Mouse (Mus musculus): ENCODE measurements around the gene Plcg2. TPM values are rescaled to one million over a fixed set of nuclear protein-coding genes. Genes with fewer than 3 reads are reported as not detected.

Gene Plcg2
- 5.0 and 5.2 TPM in 2 replicates for polyA plus RNA-seq (2014; fragmentation: Nextera tagmentation; extraction: Ambion mirVana)

GRCm38 (mm10) chr8:117498179-117498914 is at the start of gene Plcg2:
Plcg2 (plus strand) TSS chr8:117498291.
- WGBS = under 1% methylated on average over 62 of the region's 62 CpGs
- Histone ChIP-seq H3K4me2 (ENCODE audit: low read length) (peak within 1 kb of the TSS; percentile 100), H3K4me1 (ENCODE audit: control insufficient read depth in 2 of 2, insufficient read depth in 2 of 2, low read length in 2 of 2) (peaks cover 12 to 20% of the 10 kb centered on the region in 2 experiments), H3K9me3 (ENCODE audit: control insufficient read depth, low read length) (no peaks in the 10 kb centered on the region), H3K9ac (ENCODE audit: low read length) (peak within 1 kb of the TSS; percentile 78), H3K27ac (replicated peaks in 1 of 2; ENCODE audit: control insufficient read depth in 1 of 2, insufficient read depth in 1 of 2, low read depth in 2 of 2, low read length in 2 of 2) (no peak within 1 kb of the TSS), H3K4me3 (ENCODE audit: control insufficient read depth in 1 of 2, insufficient read depth in 1 of 2, low read depth in 1 of 2, low read length in 2 of 2) (peak within 1 kb of the TSS; percentile 71 to 75), H3K36me3 (ENCODE audit: control insufficient read depth, insufficient read depth, low read length) (no peaks in the 10 kb centered on the region), H3K27me3 (ENCODE audit: control insufficient read depth, insufficient read depth, low read length) (peaks cover 12% of the 10 kb centered on the region)
- ATAC-seq (ENCODE audit: insufficient number of reproducible peaks, insufficient read depth, low FRiP score, low read depth) = peak; percentile 46; the same call in 1 of the 2 replicates

DNA sequence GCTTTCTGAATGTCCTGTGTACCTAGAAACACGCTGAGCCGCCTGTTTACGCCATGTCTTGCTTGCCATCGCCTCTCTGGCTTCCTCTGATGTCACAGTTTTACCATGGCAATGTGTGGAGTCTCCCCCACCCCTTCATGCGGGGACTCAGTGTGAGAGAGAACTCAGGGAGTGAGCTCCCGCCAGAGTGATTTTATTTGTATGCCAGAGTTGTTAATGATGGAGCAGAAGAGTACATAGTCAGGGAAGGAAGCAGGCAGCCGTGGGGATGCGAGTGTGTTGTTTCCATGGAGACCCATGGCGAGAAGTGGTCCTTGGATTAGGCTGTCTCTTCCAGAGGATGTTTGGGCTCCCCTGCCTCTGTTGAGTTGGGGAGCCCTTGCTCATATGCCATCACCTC is 47.0 kb upstream of the Plcg2 start:
- 80% methylated on average over 9 of the region's 9 CpGs for whole genome bisulfite sequencing
- no peak for ATAC-seq (ENCODE audit: insufficient number of reproducible peaks, insufficient read depth, low FRiP score, low read depth)
- Histone ChIP-seq H3K4me1 (ENCODE audit: control insufficient read depth in 2 of 2, insufficient read depth in 2 of 2, low read length in 2 of 2) (no peaks in the 10 kb centered on the region; a peak in 1 of 4 replicates), H3K9ac (ENCODE audit: low read length) (no peak overlapping the region), H3K4me3 (ENCODE audit: control insufficient read depth in 1 of 2, insufficient read depth in 1 of 2, low read depth in 1 of 2, low read length in 2 of 2) (no peak overlapping the region), H3K36me3 (ENCODE audit: control insufficient read depth, insufficient read depth, low read length) (peaks cover 80% of the 10 kb centered on the region), H3K27ac (replicated peaks in 1 of 2; ENCODE audit: control insufficient read depth in 1 of 2, insufficient read depth in 1 of 2, low read depth in 2 of 2, low read length in 2 of 2) (no peak overlapping the region), H3K9me3 (ENCODE audit: control insufficient read depth, low read length) (no peaks in the 10 kb centered on the region), H3K27me3 (ENCODE audit: control insufficient read depth, insufficient read depth, low read length) (no peaks in the 10 kb centered on the region), H3K4me2 (ENCODE audit: low read length) (no peak overlapping the region)

DNA sequence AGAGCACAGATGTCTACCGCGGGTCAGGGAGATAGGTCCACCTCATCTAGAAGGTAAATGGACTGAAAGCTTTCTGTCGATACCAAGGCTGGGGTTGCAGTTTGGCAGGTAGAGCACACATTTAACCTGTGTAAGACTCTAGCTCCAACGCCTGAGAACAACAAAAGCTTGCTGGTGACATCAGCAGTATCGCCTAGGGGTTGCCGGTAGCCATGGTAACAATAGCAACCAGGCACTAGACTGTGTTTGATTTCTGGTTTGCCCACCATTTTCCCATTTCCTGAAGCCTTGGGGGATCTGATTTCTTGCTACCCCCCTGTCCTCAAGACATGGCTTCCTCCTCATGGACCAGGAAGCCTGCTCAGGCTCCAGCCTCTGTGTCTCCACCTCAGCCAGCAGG is 44.1 kb upstream of the Plcg2 start:
- Histone ChIP-seq H3K9me3 (ENCODE audit: control insufficient read depth, low read length) (no peaks in the 10 kb centered on the region), H3K9ac (ENCODE audit: low read length) (no peak overlapping the region), H3K27ac (replicated peaks in 1 of 2; ENCODE audit: control insufficient read depth in 1 of 2, insufficient read depth in 1 of 2, low read depth in 2 of 2, low read length in 2 of 2) (no peak overlapping the region), H3K4me3 (ENCODE audit: control insufficient read depth in 1 of 2, insufficient read depth in 1 of 2, low read depth in 1 of 2, low read length in 2 of 2) (no peak overlapping the region), H3K4me1 (ENCODE audit: control insufficient read depth in 2 of 2, insufficient read depth in 2 of 2, low read length in 2 of 2) (no peaks in the 10 kb centered on the region; a peak in 1 of 4 replicates), H3K36me3 (ENCODE audit: control insufficient read depth, insufficient read depth, low read length) (peaks cover 72% of the 10 kb centered on the region), H3K27me3 (ENCODE audit: control insufficient read depth, insufficient read depth, low read length) (no peaks in the 10 kb centered on the region), H3K4me2 (ENCODE audit: low read length) (no peak overlapping the region)
- ATAC-seq (ENCODE audit: insufficient number of reproducible peaks, insufficient read depth, low FRiP score, low read depth) = no peak
- WGBS = 80% methylated on average over 6 of the region's 6 CpGs

GRCm38 (mm10) chr8:117454516-117455116 is 43.5 kb upstream of the Plcg2 start:
- 88% methylated on average over 14 of the region's 14 CpGs for WGBS
- Histone ChIP-seq H3K4me1 (ENCODE audit: control insufficient read depth in 2 of 2, insufficient read depth in 2 of 2, low read length in 2 of 2) (no peaks in the 10 kb centered on the region; a peak in 1 of 4 replicates), H3K9me3 (ENCODE audit: control insufficient read depth, low read length) (no peaks in the 10 kb centered on the region), H3K4me2 (ENCODE audit: low read length) (no peak overlapping the region), H3K27ac (replicated peaks in 1 of 2; ENCODE audit: control insufficient read depth in 1 of 2, insufficient read depth in 1 of 2, low read depth in 2 of 2, low read length in 2 of 2) (no peak overlapping the region), H3K4me3 (ENCODE audit: control insufficient read depth in 1 of 2, insufficient read depth in 1 of 2, low read depth in 1 of 2, low read length in 2 of 2) (no peak overlapping the region), H3K9ac (ENCODE audit: low read length) (no peak overlapping the region), H3K36me3 (ENCODE audit: control insufficient read depth, insufficient read depth, low read length) (peaks cover 67% of the 10 kb centered on the region), H3K27me3 (ENCODE audit: control insufficient read depth, insufficient read depth, low read length) (no peaks in the 10 kb centered on the region)
- no peak for ATAC-seq (ENCODE audit: insufficient number of reproducible peaks, insufficient read depth, low FRiP score, low read depth)

DNA sequence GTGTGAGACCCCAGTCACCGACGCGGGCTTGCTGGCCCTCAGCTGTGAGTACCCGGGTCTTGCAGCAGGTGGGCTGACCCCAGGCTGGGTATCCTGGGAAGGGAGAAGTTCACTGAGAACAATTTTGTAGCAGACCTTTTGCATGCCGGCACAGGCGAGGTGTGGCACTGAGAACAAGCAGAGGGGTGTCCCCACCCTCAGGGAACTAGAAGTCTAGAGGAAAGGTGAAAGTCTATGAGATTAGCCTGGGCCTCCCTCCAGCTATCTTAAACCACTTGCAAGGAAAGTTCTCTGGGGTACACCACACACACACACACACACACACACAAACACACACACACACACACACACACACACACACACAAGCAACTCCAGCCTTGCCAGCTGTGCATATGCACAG is 42.4 kb upstream of the Plcg2 start:
- H3K27me3 ChIP-seq (ENCODE audit: control insufficient read depth, insufficient read depth, low read length) = no peaks in the 10 kb centered on the region
- H3K9me3 ChIP-seq (ENCODE audit: control insufficient read depth, low read length) = no peaks in the 10 kb centered on the region
- ATAC-seq (ENCODE audit: insufficient number of reproducible peaks, insufficient read depth, low FRiP score, low read depth) = no peak
- no peak overlapping the region for H3K4me3 ChIP-seq (ENCODE audit: control insufficient read depth in 1 of 2, insufficient read depth in 1 of 2, low read depth in 1 of 2, low read length in 2 of 2)
- 90% methylated on average over 6 of the region's 6 CpGs for WGBS
- no peak overlapping the region for H3K9ac ChIP-seq (ENCODE audit: low read length)
- H3K4me2 ChIP-seq (ENCODE audit: low read length) = no peak overlapping the region
- H3K36me3 ChIP-seq (ENCODE audit: control insufficient read depth, insufficient read depth, low read length) = peaks cover 62% of the 10 kb centered on the region
- H3K27ac ChIP-seq (replicated peaks in 1 of 2; ENCODE audit: control insufficient read depth in 1 of 2, insufficient read depth in 1 of 2, low read depth in 2 of 2, low read length in 2 of 2) = no peak overlapping the region
- no peaks in the 10 kb centered on the region; a peak in 1 of 4 replicates for H3K4me1 ChIP-seq (ENCODE audit: control insufficient read depth in 2 of 2, insufficient read depth in 2 of 2, low read length in 2 of 2)

GRCm38 (mm10) chr8:117458440-117458839 is 39.7 kb upstream of the Plcg2 start:
- H3K4me3 ChIP-seq (ENCODE audit: control insufficient read depth in 1 of 2, insufficient read depth in 1 of 2, low read depth in 1 of 2, low read length in 2 of 2) = no peak overlapping the region
- H3K27ac ChIP-seq (replicated peaks in 1 of 2; ENCODE audit: control insufficient read depth in 1 of 2, insufficient read depth in 1 of 2, low read depth in 2 of 2, low read length in 2 of 2) = no peak overlapping the region
- no peak overlapping the region for H3K4me2 ChIP-seq (ENCODE audit: low read length)
- H3K4me1 ChIP-seq (ENCODE audit: control insufficient read depth in 2 of 2, insufficient read depth in 2 of 2, low read length in 2 of 2) = no peaks in the 10 kb centered on the region; a peak in 1 of 4 replicates
- H3K27me3 ChIP-seq (ENCODE audit: control insufficient read depth, insufficient read depth, low read length) = no peaks in the 10 kb centered on the region
- H3K36me3 ChIP-seq (ENCODE audit: control insufficient read depth, insufficient read depth, low read length) = peaks cover 41% of the 10 kb centered on the region
- 61% methylated on average over 5 of the region's 5 CpGs for WGBS
- H3K9me3 ChIP-seq (ENCODE audit: control insufficient read depth, low read length) = no peaks in the 10 kb centered on the region
- H3K9ac ChIP-seq (ENCODE audit: low read length) = no peak overlapping the region
- ATAC-seq (ENCODE audit: insufficient number of reproducible peaks, insufficient read depth, low FRiP score, low read depth) = no peak

- Histone ChIP-seq H3K9ac (ENCODE audit: low read length) (no peak overlapping the region), H3K27me3 (ENCODE audit: control insufficient read depth, insufficient read depth, low read length) (no peaks in the 10 kb centered on the region), H3K4me3 (ENCODE audit: control insufficient read depth in 1 of 2, insufficient read depth in 1 of 2, low read depth in 1 of 2, low read length in 2 of 2) (no peak overlapping the region), H3K27ac (replicated peaks in 1 of 2; ENCODE audit: control insufficient read depth in 1 of 2, insufficient read depth in 1 of 2, low read depth in 2 of 2, low read length in 2 of 2) (no peak overlapping the region), H3K4me2 (ENCODE audit: low read length) (no peak overlapping the region), H3K36me3 (ENCODE audit: control insufficient read depth, insufficient read depth, low read length) (0 out of 2 replicates have a peak, but pooled peaks cover 9% of the 10 kb centered on the region), H3K4me1 (ENCODE audit: control insufficient read depth in 2 of 2, insufficient read depth in 2 of 2, low read length in 2 of 2) (no peaks in the 10 kb centered on the region), H3K9me3 (ENCODE audit: control insufficient read depth, low read length) (0 out of 2 replicates have a peak, but pooled peaks cover 3% of the 10 kb centered on the region)
- 83% methylated on average over 11 of the region's 11 CpGs for WGBS
- no peak for ATAC-seq (ENCODE audit: insufficient number of reproducible peaks, insufficient read depth, low FRiP score, low read depth)
These were observed 35.3 kb upstream of the Plcg2 start for GRCm38 (mm10) chr8:117462701-117463284.

All from heart, embryonic 14.5 days (tissue).